Comparison of ENCODE assay signal across 25 mouse cellular contexts in the genomic region with DNA sequence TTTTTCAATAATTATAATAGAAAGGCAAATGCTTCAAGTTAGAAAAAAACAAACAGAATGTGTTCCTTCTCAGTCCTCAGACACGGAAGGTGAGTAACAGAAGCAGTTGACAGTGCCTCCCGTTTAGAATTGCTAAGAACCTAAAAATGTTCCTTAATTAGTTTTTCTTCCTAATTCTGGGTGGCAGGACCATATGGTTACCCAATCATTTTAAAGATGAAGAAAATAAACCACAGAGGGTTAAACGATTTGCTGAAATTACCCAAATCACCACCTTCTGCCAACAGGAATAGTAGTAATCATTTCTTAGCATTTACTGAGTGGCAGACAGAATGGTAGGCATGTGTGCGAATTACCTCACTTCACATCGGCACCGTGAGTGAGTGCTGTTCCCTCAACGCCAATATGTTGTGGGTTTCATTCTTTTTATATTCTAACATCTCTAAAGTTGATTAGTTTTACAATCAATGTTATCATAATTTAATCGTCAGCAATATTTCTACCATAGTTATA.
DNase-seq lines count a peak whose midpoint lies in the region; ATAC-seq lines count a peak whose summit lies in the region.
"Had no signal": no experiment of that assay in that cellular context is flagged by ENCODE, and none has a peak within 500 bp of the region (broad histone marks: within the 10 kb centered on the region; RNA-seq: fewer than 3 reads in every experiment).

No protein-coding gene starts in this region.

- WGBS in forebrain, embryonic 13.5 days: 83% methylated on average over 8 of the region's 8 CpGs
- WGBS in forebrain, embryonic 10.5 days: 92% methylated on average over 8 of the region's 8 CpGs
- 63% methylated on average over 8 of the region's 8 CpGs for WGBS in forebrain, embryonic 15.5 days
- WGBS in forebrain, embryonic 12.5 days: 88% methylated on average over 8 of the region's 8 CpGs

- peak; percentile 24; the same call in 1 of the 2 replicates for ATAC-seq in forebrain, embryonic 13.5 days
- ATAC-seq in forebrain, embryonic 15.5 days (replicated peaks): 0 out of 2 replicates have a peak, but pooled peaks have one; percentile 58
- ATAC-seq in forebrain, embryonic 12.5 days (ENCODE audit: low FRiP score): no peak
- ATAC-seq: activated CD4-positive, CD25-positive, alpha-beta regulatory T cell, adult 4 months; CD4-positive, CD25-positive, alpha-beta regulatory T cell, adult 4 months; Patski had no signal

- no peaks in the 10 kb centered on the region for H3K9me3 ChIP-seq in forebrain, embryonic 13.5 days (replicated peaks)
- H3K9me3 ChIP-seq in forebrain, embryonic 10.5 days: no peaks in the 10 kb centered on the region
- H3K9me3 ChIP-seq in forebrain, embryonic 15.5 days: no peaks in the 10 kb centered on the region
- no peaks in the 10 kb centered on the region for H3K9me3 ChIP-seq in forebrain, embryonic 12.5 days
- H3K9me3 ChIP-seq: embryonic facial prominence, embryonic 13.5 days; embryonic facial prominence, embryonic 15.5 days; G1E had no signal

- no peak overlapping the region for H3K27ac ChIP-seq in forebrain, embryonic 13.5 days
- H3K27ac ChIP-seq in forebrain, embryonic 10.5 days: no peak overlapping the region
- H3K27ac ChIP-seq in forebrain, embryonic 15.5 days (replicated peaks): no peak overlapping the region
- H3K27ac ChIP-seq in forebrain, embryonic 12.5 days: no peak overlapping the region
- H3K27ac ChIP-seq: embryonic facial prominence, embryonic 13.5 days; embryonic facial prominence, embryonic 15.5 days had no signal

- no peaks in the 10 kb centered on the region for H3K4me1 ChIP-seq in forebrain, embryonic 13.5 days
- H3K4me1 ChIP-seq in forebrain, embryonic 10.5 days: 0 out of 2 replicates have a peak, but pooled peaks cover 4% of the 10 kb centered on the region
- peaks cover 5% of the 10 kb centered on the region; the same call in 1 of the 2 replicates for H3K4me1 ChIP-seq in forebrain, embryonic 15.5 days
- no peaks in the 10 kb centered on the region for H3K4me1 ChIP-seq in forebrain, embryonic 12.5 days
- H3K4me1 ChIP-seq: embryonic facial prominence, embryonic 13.5 days; embryonic facial prominence, embryonic 15.5 days had no signal

- no peak overlapping the region for H3K4me3 ChIP-seq in forebrain, embryonic 13.5 days
- no peak overlapping the region for H3K4me3 ChIP-seq in forebrain, embryonic 10.5 days
- no peak overlapping the region for H3K4me3 ChIP-seq in forebrain, embryonic 15.5 days
- no peak overlapping the region for H3K4me3 ChIP-seq in forebrain, embryonic 12.5 days (replicated peaks)
- H3K4me3 ChIP-seq: embryonic facial prominence, embryonic 13.5 days; embryonic facial prominence, embryonic 15.5 days; erythroblast, embryonic 14.5 days had no signal

- H3K27me3 ChIP-seq in forebrain, embryonic 13.5 days: no peaks in the 10 kb centered on the region
- no peaks in the 10 kb centered on the region for H3K27me3 ChIP-seq in forebrain, embryonic 10.5 days (ENCODE audit: poor library complexity, severe bottlenecking)
- H3K27me3 ChIP-seq in forebrain, embryonic 15.5 days: no peaks in the 10 kb centered on the region
- no peaks in the 10 kb centered on the region; the same call in 1 of the 2 replicates for H3K27me3 ChIP-seq in forebrain, embryonic 12.5 days
- H3K27me3 ChIP-seq: CH12.LX; embryonic facial prominence, embryonic 13.5 days; embryonic facial prominence, embryonic 15.5 days had no signal

- intact Hi-C loops in heart, postnatal 25 days (cut with DNase I): no loop called here

- no peaks in the 10 kb centered on the region for H3K36me3 ChIP-seq in forebrain, embryonic 13.5 days (ENCODE audit: poor library complexity, severe bottlenecking)
- no peaks in the 10 kb centered on the region for H3K36me3 ChIP-seq in forebrain, embryonic 10.5 days (replicated peaks)
- no peaks in the 10 kb centered on the region for H3K36me3 ChIP-seq in forebrain, embryonic 15.5 days
- H3K36me3 ChIP-seq in forebrain, embryonic 12.5 days (replicated peaks): no peaks in the 10 kb centered on the region
- H3K36me3 ChIP-seq: embryonic facial prominence, embryonic 13.5 days; embryonic facial prominence, embryonic 15.5 days; G1E had no signal

- H3K4me2 ChIP-seq in forebrain, embryonic 13.5 days: no peak overlapping the region
- no peak overlapping the region for H3K4me2 ChIP-seq in forebrain, embryonic 15.5 days (replicated peaks)
- no peak overlapping the region for H3K4me2 ChIP-seq in forebrain, embryonic 12.5 days
- H3K4me2 ChIP-seq: embryonic facial prominence, embryonic 13.5 days; embryonic facial prominence, embryonic 15.5 days had no signal

- H3K9ac ChIP-seq in forebrain, embryonic 13.5 days: no peak overlapping the region
- H3K9ac ChIP-seq in forebrain, embryonic 15.5 days (replicated peaks): no peak overlapping the region
- no peak overlapping the region for H3K9ac ChIP-seq in forebrain, embryonic 12.5 days
- H3K9ac ChIP-seq: embryonic facial prominence, embryonic 13.5 days; embryonic facial prominence, embryonic 15.5 days had no signal

- no peak for DNase-seq in forebrain, embryonic 10.5 days (ENCODE audit: extremely low spot score, low spot score)
- peak; percentile 9 for DNase-seq in heart, adult 11 months
- DNase-seq in heart, postnatal 25 days (ENCODE audit: low spot score): no peak
- DNase-seq: adrenal gland, adult 8-10 months; adrenal gland, postnatal 14 days; adrenal gland, postnatal 36 days; B cell, adult 2 months; cerebellum, adult 11 months; cerebellum, adult 18-20 months; cerebellum, adult 8-10 months; cerebellum, adult 9-11 months; cerebellum, postnatal 14 days; cerebellum, postnatal 36 days; embryo, embryonic 11 days had no signal
